Mouse (Mus musculus) liver, adult 2 months (tissue): Measurements from ENCODE around the gene Nudt2. TPM values are rescaled to one million over a fixed set of nuclear protein-coding genes. Genes with fewer than 3 reads are reported as not detected.

ENCODE experiments used
- DNase-seq: peaks from one replicate; pipeline ENCODE4 v3.0.0-alpha.2; 2011; ENCODE audit warnings: low read depth, low spot score; ENCODE audit errors: extremely low read depth
- H3K27ac ChIP-seq: fragments of 200-500 bp; replicated peaks from 2 replicates; pipeline ENCODE4 v1.5.1; 2012; ENCODE audit warnings: low read depth, mild to moderate bottlenecking, control low read depth, inconsistent platforms, low read length; ENCODE audit not compliant: insufficient read depth
- H3K27me3 ChIP-seq: fragments of 200-500 bp; 2 replicates; pipeline ENCODE4 v1.6.1; 2012; ENCODE audit warnings: mild to moderate bottlenecking, moderate library complexity, low read length, inconsistent platforms; ENCODE audit not compliant: control insufficient read depth, insufficient read depth
- H3K36me3 ChIP-seq: fragments of 200-500 bp; 2 replicates; pipeline ENCODE4 v1.6.1; 2012; ENCODE audit warnings: low read length, inconsistent platforms; ENCODE audit not compliant: control insufficient read depth, insufficient read depth
- H3K4me1 ChIP-seq: fragments of 200-500 bp; 2 replicates; pipeline ENCODE4 v1.6.1; 2011; ENCODE audit warnings: low read length; ENCODE audit not compliant: control insufficient read depth, insufficient read depth
- H3K4me3 ChIP-seq: fragments of 200-500 bp; 2 replicates; pipeline ENCODE4 v1.5.1; 2011; ENCODE audit warnings: low read depth, mild to moderate bottlenecking, control low read depth, low read length, moderate library complexity; ENCODE audit not compliant: insufficient read depth
- H3K79me2 ChIP-seq: fragments of 200-500 bp; 2 replicates; pipeline ENCODE4 v1.6.1; 2012; ENCODE audit warnings: inconsistent platforms, mild to moderate bottlenecking, low read length, moderate library complexity; ENCODE audit not compliant: control insufficient read depth, insufficient read depth
- H3K9ac ChIP-seq: fragments of 200-500 bp; 2 replicates; pipeline ENCODE4 v1.6.1; 2012; ENCODE audit warnings: low read depth, mild to moderate bottlenecking, control low read depth, inconsistent platforms, low read length
- CTCF ChIP-seq: fragments of 200-500 bp; IDR thresholded peaks from 2 replicates; pipeline ENCODE4 v1.5.1; 2011; ENCODE audit warnings: low read depth, low read length, control low read depth
- POLR2A ChIP-seq: fragments of 200-500 bp; IDR thresholded peaks from 2 replicates; pipeline ENCODE4 v1.6.1; 2011; ENCODE audit warnings: low read length, control low read depth; ENCODE audit not compliant: insufficient read depth; ENCODE audit errors: extremely low read depth
- WGBS: fragments of 180-500 bp; shearing (Covaris S2); methylation state at CpG from one replicate; pipeline ENCODE4 v1.1.7; 2018; 5-methylcytosine and 5-hydroxymethylcytosine counted together
- polyA plus RNA-seq: library from polyadenylated mRNA; depleted of rRNA; stranded (reverse); fragments of >200 nt; gene quantifications from 2 replicates; pipeline ENCODE4 v1.2.3, GENCODE M21; 2012
- total RNA-seq: library from RNA; depleted of rRNA; stranded (reverse); fragments of >200 nt; gene quantifications from 2 replicates; pipeline ENCODE4 v1.2.3, GENCODE M21; 2014

Gene Nudt2
- total and polyA plus RNA-seq, 2 experiments = 18.3 to 33.9 TPM

GRCm38 (mm10) chr4:41470684-41471383 is 5.9 kb downstream of the Nudt2 start:
- no peak for DNase-seq
- 77% methylated on average over 5 of the region's 5 CpGs for WGBS

GRCm38 (mm10) chr4:41471384-41471689 is 6.4 kb downstream of the Nudt2 start:
- Histone ChIP-seq H3K27me3 (no peaks in the 10 kb centered on the region), H3K79me2 (no peaks in the 10 kb centered on the region), H3K9ac (no peak overlapping the region), H3K27ac (no peak overlapping the region), H3K4me1 (no peaks in the 10 kb centered on the region), H3K4me3 (no peak overlapping the region), H3K36me3 (no peaks in the 10 kb centered on the region)
- no peak for DNase-seq
- TF ChIP-seq CTCF (no peak), POLR2A (no peak)
- WGBS = 97% methylated on average over 1 of the region's 1 CpGs

More at GRCm38 (mm10) chr4:41470684-41471383, 5.9 kb downstream of the Nudt2 start:
- TF ChIP-seq CTCF = no peak
- no peak for TF ChIP-seq POLR2A
- no peaks in the 10 kb centered on the region for H3K79me2 ChIP-seq
- H3K4me1 ChIP-seq = no peaks in the 10 kb centered on the region
- H3K4me3 ChIP-seq = no peak overlapping the region
- no peaks in the 10 kb centered on the region for H3K27me3 ChIP-seq
- no peak overlapping the region for H3K27ac ChIP-seq
- H3K9ac ChIP-seq = no peak overlapping the region
- no peaks in the 10 kb centered on the region for H3K36me3 ChIP-seq

- TF ChIP-seq CTCF = no peak
- TF ChIP-seq POLR2A = no peak
- H3K9ac ChIP-seq = no peak overlapping the region
- no peaks in the 10 kb centered on the region for H3K4me1 ChIP-seq
- peaks cover 6% of the 10 kb centered on the region; the same call in 1 of the 2 replicates for H3K36me3 ChIP-seq
- DNase-seq = no peak
- no peaks in the 10 kb centered on the region for H3K79me2 ChIP-seq
- WGBS = 97% methylated on average over 9 of the region's 9 CpGs
- H3K4me3 ChIP-seq = no peak overlapping the region
- H3K27me3 ChIP-seq = no peaks in the 10 kb centered on the region
- no peak overlapping the region for H3K27ac ChIP-seq
These were observed 12.8 kb downstream of the Nudt2 start for GRCm38 (mm10) chr4:41477648-41478160.

GRCm38 (mm10) chr4:41478751-41479455 is 14.0 kb downstream of the Nudt2 start:
- Histone ChIP-seq H3K36me3 (peaks cover 6% of the 10 kb centered on the region; the same call in 1 of the 2 replicates), H3K4me1 (no peaks in the 10 kb centered on the region), H3K27me3 (no peaks in the 10 kb centered on the region), H3K4me3 (no peak overlapping the region), H3K9ac (no peak overlapping the region), H3K79me2 (no peaks in the 10 kb centered on the region), H3K27ac (no peak overlapping the region)
- WGBS = 83% methylated on average over 4 of the region's 4 CpGs
- no peak for DNase-seq
- no peak for TF ChIP-seq CTCF
- no peak for TF ChIP-seq POLR2A

- no peaks in the 10 kb centered on the region for H3K79me2 ChIP-seq
- no peak overlapping the region for H3K27ac ChIP-seq
- no peaks in the 10 kb centered on the region for H3K4me1 ChIP-seq
- H3K9ac ChIP-seq = no peak overlapping the region
- TF ChIP-seq CTCF (no peak), POLR2A (no peak)
- peak; percentile 15 for DNase-seq
- WGBS = 86% methylated on average over 1 of the region's 1 CpGs
- H3K4me3 ChIP-seq = no peak overlapping the region
- H3K27me3 ChIP-seq = no peaks in the 10 kb centered on the region
- peaks cover 6% of the 10 kb centered on the region; the same call in 1 of the 2 replicates for H3K36me3 ChIP-seq
These were observed 14.5 kb downstream of the Nudt2 start for GRCm38 (mm10) chr4:41479456-41479804.

- Histone ChIP-seq H3K9ac (no peak overlapping the region), H3K27ac (no peak overlapping the region), H3K4me1 (no peaks in the 10 kb centered on the region), H3K79me2 (no peaks in the 10 kb centered on the region), H3K27me3 (no peaks in the 10 kb centered on the region), H3K4me3 (no peak overlapping the region), H3K36me3 (peaks cover 6% of the 10 kb centered on the region; the same call in 1 of the 2 replicates)
- no peak for DNase-seq
- 81% methylated on average over 8 of the region's 8 CpGs for WGBS
- TF ChIP-seq POLR2A = no peak
- no peak for TF ChIP-seq CTCF
These were observed 15.3 kb downstream of the Nudt2 start for GRCm38 (mm10) chr4:41480254-41480653.
